Mouse (Mus musculus) kidney, adult 2 months (tissue): ENCODE results near the gene Clec4a3. TPM values are rescaled to one million over a fixed set of nuclear protein-coding genes. Genes with fewer than 3 reads are reported as not detected.
"Not testable (repeated sequence)": the region's sequence is repeated elsewhere in the genome, so short reads cannot be mapped to it uniquely, and the experiment has no call there.

Source experiments
- DNase-seq: peaks from one replicate; pipeline ENCODE4 v3.0.0; 2021
- H3K27ac ChIP-seq: fragments of 200-500 bp; 2 replicates; pipeline ENCODE4 v1.5.1; 2012; ENCODE audit warnings: low read depth, low read length, control low read depth, inconsistent platforms; ENCODE audit not compliant: insufficient read depth
- H3K27me3 ChIP-seq: fragments of 200-500 bp; replicated peaks from 2 replicates; pipeline ENCODE4 v1.6.1; 2012; ENCODE audit warnings: mild to moderate bottlenecking, moderate library complexity, low read length, inconsistent platforms; ENCODE audit not compliant: control insufficient read depth, insufficient read depth
- H3K36me3 ChIP-seq: fragments of 200-500 bp; 2 replicates; pipeline ENCODE4 v1.6.1; 2012; ENCODE audit warnings: mild to moderate bottlenecking, moderate library complexity, low read length, inconsistent platforms; ENCODE audit not compliant: control insufficient read depth, insufficient read depth
- H3K4me1 ChIP-seq: fragments of 200-500 bp; 2 replicates; pipeline ENCODE4 v1.6.1; 2011; ENCODE audit warnings: low read length; ENCODE audit not compliant: control insufficient read depth, insufficient read depth
- H3K4me3 ChIP-seq: fragments of 200-500 bp; 2 replicates; pipeline ENCODE4 v1.5.1; 2011; ENCODE audit warnings: mild to moderate bottlenecking, low read depth, low read length, control low read depth; ENCODE audit not compliant: insufficient read depth
- CTCF ChIP-seq: fragments of 200-500 bp; conservative IDR thresholded peaks from 2 replicates; pipeline ENCODE4 v1.5.1; 2011; ENCODE audit warnings: low read depth, mild to moderate bottlenecking, control low read depth, low read length, moderate library complexity, mixed read lengths; ENCODE audit not compliant: insufficient read depth, insufficient read length
- POLR2A ChIP-seq: fragments of 200-500 bp; IDR thresholded peaks from one replicate; pipeline ENCODE4 v1.6.1; 2011; ENCODE audit warnings: low read depth, low read length, control low read depth
- WGBS: fragments of 180-500 bp; shearing (Covaris S2); methylation state at CpG from one replicate; pipeline ENCODE4 v1.1.7; 2018; 5-methylcytosine and 5-hydroxymethylcytosine counted together
- polyA plus RNA-seq: library from polyadenylated mRNA; depleted of rRNA; stranded (reverse); fragments of >200 nt; gene quantifications from 2 replicates; pipeline ENCODE4 v1.2.3, GENCODE M21; 2012; rRNA removed

Clec4a3 gene
- polyA plus RNA-seq, 1 experiment = 0.84 TPM

DNA sequence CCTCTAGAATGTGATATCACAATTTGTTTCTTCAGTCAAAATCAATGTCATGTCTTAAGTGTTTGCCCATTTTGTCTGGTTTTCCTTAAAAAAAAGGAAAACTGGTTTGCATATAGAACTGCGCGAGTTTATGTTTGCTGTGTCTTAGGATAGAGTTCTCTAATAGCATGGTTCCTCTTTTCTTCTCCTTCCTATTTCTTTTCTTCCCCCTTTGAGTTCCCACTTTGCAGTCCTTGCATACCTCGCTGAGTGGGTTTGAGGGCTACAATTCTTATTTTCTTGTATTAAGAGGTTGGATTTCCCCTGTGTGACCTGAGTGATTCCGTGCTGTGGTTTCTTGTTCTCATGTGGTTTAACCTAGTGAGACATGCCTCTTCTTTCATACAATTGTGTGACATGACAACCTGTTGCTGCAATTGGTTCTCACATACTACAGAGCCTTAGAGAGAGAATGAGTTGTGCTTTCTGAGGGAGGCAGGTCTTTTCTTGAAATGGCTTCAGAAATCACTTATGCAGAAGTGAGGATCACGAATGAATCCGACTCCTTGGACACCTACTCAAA is 37.6 kb downstream of the Clec4a3 start, which contains the start of gene Clec4a4:
Gene Clec4a4 (plus strand): TSS at position 492 of the 562 bp plus-strand sequence.
- no peaks in the 10 kb centered on the region for H3K4me1 ChIP-seq
- H3K27ac ChIP-seq = no peak within 1 kb of the TSS
- no peaks in the 10 kb centered on the region; the same call in 1 of the 2 replicates for H3K27me3 ChIP-seq
- TF ChIP-seq POLR2A (no peak), CTCF (no peak)
- no peaks in the 10 kb centered on the region for H3K36me3 ChIP-seq
- no peak for DNase-seq
- WGBS = 84% methylated on average over 6 of the region's 6 CpGs
- no peak within 1 kb of the TSS for H3K4me3 ChIP-seq

- H3K36me3 ChIP-seq, H3K27ac ChIP-seq, H3K4me1 ChIP-seq, H3K27me3 ChIP-seq, H3K4me3 ChIP-seq, DNase-seq: not testable (repeated sequence)
- 67% methylated on average over 2 of the region's 2 CpGs for WGBS
These were observed 52.4 kb downstream of the Clec4a3 start for GRCm38 (mm10) chr6:123004696-123005095.

- H3K27me3 ChIP-seq = no peaks in the 10 kb centered on the region
- 70% methylated on average over 1 of the region's 1 CpGs for WGBS
- TF ChIP-seq POLR2A (no peak), CTCF (peak; percentile 42)
- H3K4me3 ChIP-seq = no peak overlapping the region
- peak; percentile 4 for DNase-seq
- H3K27ac ChIP-seq = no peak overlapping the region
- no peaks in the 10 kb centered on the region for H3K4me1 ChIP-seq
- no peaks in the 10 kb centered on the region for H3K36me3 ChIP-seq
These were observed 53.3 kb downstream of the Clec4a3 start for GRCm38 (mm10) chr6:123005591-123005990.

Other genes starting within 250 kb of the Clec4a3 start
- 0.06 TPM in 1 of 2 replicates, not detected in the other for gene Nanog, start 245.0 kb upstream of the Clec4a3 start, polyA plus RNA-seq
- 1.3 and 2.7 TPM in 2 replicates for gene Slc2a3, start 150.9 kb upstream of the Clec4a3 start, polyA plus RNA-seq
- 9.7 and 12.7 TPM in 2 replicates for gene Foxj2, start 132.6 kb upstream of the Clec4a3 start, polyA plus RNA-seq
- gene C3ar1, start 96.4 kb upstream of the Clec4a3 start, polyA plus RNA-seq = 1.6 and 2.1 TPM in 2 replicates
- 20.5 and 25.0 TPM in 2 replicates for gene Necap1, start 78.0 kb upstream of the Clec4a3 start, polyA plus RNA-seq
- gene Clec4a1, start 30.7 kb upstream of the Clec4a3 start, polyA plus RNA-seq = 1.1 and 1.2 TPM in 2 replicates
- gene Clec4a4, start 37.9 kb downstream of the Clec4a3 start, polyA plus RNA-seq = not detected in 2 replicates
- 0.64 and 1.5 TPM in 2 replicates for gene Clec4b1, start 97.4 kb downstream of the Clec4a3 start, polyA plus RNA-seq
- gene Clec4a2, start 153.9 kb downstream of the Clec4a3 start, polyA plus RNA-seq = 0.58 and 2.0 TPM in 2 replicates
- not detected in 2 replicates for gene Clec4b2, start 220.4 kb downstream of the Clec4a3 start, polyA plus RNA-seq